Mouse (Mus musculus) R1 (cell line): ENCODE measurements around the gene Mtch1.

ENCODE experiments used
- DNase-seq: peaks from one replicate; pipeline ENCODE4 v3.0.0-alpha.2; 2018; ENCODE audit warnings: low read depth, low spot score

The Mtch1 gene

DNA sequence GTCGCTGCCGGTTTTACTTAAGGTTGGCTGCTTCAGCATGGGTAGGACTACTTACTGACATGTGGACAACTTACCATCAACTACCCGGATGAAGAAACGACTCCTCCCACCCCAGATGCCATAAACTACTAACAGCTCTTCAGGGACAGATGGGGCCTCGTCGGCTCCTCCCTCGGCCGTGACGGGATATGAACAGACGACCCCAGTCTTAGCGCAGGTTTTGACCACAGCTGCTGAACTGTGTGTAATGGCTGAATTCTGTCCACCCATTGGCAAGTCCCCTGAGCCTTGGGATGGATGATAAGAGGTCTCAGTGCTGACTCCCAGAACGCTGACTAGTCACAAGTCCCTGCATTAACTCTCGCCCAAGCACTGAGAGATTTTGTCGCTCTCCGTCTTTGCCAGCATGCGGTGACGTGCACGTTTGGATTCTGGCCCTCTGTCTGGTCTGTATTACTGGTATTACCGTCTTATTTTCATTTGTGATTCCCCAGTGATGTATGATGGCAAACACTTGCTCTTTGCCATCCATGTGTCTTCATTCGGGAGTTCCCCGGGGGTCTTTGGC lies 37.6 kb downstream of the Mtch1 start:
- DNase-seq: no peak

DNA sequence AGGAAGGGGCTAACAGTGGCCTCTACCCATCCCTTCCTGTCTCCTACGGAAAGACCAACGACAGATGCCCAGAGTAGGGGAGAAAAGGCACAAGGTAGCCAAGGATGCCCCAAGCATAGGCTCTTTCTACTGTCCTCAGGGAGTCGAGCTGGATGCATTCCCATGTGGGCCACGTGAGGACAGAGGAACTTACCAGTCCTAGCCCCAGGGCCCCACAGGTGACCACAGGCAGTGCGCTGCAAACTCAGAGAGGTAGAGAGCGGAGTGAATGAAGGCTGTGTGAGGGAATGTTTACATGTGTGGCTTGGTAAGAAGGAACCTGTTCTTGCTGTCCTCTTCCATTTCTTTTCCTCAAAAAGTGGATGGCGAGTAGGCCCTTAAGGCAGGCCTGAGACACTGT lies 41.9 kb downstream of the Mtch1 start:
- no peak for DNase-seq

DNA sequence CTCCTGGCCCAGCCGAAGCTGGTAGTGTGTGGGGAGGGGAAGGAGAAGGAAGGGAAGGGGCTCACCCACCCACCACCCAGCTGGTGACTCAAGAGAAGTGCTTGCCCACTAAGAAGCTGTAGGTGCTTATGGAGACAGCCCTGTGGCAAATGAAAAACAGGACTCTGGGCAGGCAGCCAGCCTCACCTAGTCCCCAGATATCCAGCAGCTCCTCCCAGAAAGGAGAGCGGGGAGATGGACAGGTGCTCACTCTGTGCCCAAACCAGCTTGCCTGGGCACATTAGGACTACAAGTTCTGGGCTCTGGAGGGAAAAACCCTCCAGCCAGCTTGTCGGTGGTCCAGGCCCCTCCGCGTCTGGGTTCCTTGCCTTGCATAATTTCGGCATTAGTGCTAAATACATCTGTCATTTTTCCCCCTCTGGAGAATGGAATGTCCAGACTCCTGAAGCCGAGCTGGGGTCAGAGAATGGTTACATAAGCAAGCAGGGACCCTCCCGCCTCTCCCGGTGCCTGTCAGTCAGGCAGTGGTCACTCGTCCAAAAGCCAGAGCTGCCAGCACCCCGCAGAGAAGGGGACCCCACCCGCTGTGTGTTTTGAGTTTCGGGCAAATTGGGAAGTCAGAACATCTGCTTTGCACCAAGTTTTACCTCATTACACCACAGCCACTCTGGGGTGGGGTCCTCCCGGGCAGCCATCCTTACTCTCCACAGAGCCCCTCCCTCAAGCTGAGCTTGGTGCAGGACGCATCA lies 42.5 kb downstream of the Mtch1 start:
- no peak for DNase-seq

DNA sequence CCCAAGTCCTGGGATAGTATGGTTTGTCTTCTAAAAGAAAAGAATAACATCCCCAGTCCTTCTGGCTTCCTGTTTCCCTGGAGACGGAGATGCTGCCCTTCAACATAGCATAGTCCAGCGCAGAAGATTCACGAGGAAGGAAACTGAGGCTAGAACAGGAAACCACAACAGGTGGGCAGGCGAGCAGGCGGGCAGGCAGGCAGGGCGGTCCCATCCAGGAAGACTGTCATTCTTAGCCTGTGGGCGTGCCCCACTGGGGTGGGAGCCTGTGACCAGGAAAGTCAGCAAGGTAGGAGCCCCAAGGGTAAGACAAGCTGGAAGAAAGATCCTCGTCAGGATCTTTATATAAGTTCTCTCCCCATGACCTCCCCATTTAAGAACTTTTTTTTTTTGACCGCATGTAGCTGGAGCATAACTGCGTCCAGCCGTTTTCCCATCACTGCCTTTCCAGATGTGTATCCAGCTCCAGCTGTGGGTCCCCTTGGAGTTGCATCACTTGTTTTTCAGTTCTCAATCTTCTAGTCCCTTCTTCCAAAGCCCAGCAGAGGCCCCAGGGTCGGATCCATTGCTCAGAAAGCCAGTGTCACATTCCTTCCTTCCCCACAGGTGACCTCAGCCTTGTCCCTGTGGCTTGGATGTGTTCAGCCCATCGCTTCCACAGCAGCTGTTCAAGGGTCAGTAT lies 43.2 kb downstream of the Mtch1 start:
- peak; percentile 36 for DNase-seq

DNA sequence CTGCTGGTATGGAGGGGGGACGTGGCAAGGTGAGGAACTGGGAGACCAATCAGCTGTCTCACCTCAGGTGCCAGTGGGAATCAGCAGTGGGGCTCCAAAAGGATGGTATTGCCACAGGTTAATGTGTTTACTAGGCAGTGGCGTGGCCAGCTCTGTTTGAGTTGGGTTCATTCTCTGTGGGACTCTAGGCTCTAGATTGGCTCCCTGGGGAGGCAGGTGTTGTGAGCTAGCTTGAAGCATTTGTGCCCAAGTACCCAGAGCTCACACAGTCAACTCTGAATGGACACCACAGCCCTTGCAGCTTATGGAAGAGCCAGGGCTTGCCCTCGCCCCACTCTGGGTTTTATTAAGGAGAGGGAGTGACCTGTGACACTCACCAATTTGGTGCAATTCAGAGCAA lies 43.9 kb downstream of the Mtch1 start:
- DNase-seq: no peak

DNA sequence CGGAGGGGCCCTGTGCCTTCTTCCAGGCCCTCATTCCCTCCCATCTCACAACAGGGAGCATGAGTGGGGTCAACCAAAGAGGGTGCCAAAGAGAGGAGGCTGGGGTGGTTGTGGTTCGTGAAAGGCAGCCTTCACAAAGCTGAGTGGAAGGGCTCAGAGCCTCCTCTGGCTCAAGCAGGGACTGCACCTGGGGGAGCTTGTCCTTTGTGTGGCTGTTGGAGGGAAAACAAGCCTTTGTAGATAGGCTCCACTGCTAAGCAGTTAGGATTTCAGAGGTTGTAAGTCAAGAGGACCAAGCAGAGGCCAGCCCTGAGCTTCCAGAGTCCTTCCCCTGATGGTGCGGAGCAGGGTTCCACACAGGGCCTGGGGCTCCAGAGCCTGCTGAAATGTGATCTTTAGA lies 44.6 kb downstream of the Mtch1 start:
- DNase-seq: peak; percentile 51

DNA sequence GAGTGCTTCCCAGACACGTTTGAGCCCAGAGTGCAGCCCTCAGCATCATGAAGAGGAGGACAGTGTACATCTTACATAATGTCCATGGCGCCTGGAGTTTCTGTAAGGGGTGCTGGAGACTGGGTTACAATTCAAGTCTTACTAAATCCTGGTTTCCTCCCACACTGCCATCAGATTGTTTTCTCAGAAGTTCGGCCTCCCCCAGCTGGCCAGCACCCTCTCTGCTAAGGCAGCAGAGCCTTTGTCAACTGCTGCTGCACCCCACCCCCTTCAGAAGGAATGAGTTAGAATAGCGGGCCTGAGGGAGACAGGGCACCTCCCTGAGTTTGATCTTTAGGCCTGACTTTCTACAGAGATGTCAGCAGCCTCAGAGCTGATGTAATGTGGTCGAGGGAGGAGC lies 45.6 kb downstream of the Mtch1 start:
- no peak for DNase-seq

DNA sequence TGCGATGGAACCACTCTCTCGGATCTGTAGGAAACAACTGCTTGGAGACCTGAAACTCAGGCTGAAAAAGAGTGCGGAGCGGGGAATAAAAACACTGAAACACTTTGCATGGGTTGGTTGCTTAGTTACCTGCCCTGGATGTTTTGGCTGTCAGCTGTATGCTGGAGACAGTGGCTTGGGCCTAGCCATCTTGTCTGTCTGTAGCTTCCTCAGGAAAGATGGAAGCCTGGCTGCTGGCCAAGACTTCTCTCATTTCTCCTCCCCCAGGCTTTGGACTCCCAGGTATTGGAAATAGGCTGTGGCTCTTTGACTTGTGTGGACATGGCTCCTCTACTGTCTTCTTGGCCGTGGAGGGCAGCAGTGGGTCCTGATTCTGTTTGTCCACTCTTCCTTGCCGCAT lies 46.3 kb downstream of the Mtch1 start:
- DNase-seq: no peak

DNA sequence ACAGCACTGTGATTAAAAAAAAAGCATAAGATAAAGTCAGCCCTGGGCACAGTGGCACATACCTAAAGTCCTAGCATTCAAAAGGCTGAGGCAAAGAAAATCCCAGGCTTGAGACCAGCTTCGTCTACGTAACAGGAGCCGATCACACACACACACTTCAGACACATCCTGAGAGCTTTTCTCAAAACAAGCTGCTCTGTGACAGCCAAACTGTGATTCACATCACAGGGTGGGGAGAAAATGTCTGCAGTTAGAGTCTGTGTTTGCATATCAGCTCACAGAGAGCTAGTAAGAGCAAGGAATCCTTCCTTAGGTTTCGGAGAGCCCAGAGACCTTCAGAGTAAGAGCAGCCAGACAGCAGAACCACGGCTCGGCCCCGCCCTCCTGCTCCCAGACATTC lies 46.8 kb downstream of the Mtch1 start:
- DNase-seq: no peak

DNA sequence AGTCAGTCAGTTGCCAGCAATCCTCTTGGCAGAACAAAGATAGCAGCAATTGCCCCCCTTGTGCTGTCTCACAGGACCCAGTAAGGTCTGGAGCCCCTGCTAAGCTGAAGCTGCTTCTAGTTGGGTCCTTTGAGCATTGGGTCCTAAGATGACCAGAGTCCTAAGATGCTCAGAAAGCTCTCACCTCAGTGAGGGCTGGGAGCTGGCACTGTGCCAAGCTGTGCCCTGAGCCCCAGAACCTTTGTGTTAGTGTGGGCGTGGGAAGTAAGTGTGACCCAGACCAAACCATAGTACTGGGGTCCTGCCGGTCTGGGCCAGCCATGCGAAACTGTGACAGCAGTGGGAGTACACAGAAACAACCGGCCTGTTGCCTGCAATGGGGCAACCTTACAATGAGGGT lies 48.5 kb downstream of the Mtch1 start:
- DNase-seq: no peak

DNA sequence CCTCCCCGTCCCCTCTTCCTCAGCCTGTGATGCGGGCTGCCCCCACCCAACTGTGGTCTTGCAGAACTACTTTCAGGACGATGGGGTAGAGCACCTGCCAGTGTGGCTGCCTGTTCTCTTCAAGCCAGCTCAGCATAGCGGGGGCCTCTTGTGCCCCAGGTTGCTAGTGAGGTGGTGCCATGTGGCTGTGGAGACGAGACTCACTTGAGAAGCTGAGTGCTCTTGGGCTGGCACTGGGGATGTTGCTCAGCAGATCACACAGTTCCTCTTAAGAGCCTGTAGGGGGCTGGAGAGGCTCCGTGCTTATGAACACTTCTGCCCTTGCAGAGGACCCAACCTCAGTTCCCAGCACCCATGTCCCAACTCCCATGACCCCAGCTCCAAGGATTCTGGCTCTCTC lies 49.9 kb downstream of the Mtch1 start:
- peak; percentile 80 for DNase-seq

DNA sequence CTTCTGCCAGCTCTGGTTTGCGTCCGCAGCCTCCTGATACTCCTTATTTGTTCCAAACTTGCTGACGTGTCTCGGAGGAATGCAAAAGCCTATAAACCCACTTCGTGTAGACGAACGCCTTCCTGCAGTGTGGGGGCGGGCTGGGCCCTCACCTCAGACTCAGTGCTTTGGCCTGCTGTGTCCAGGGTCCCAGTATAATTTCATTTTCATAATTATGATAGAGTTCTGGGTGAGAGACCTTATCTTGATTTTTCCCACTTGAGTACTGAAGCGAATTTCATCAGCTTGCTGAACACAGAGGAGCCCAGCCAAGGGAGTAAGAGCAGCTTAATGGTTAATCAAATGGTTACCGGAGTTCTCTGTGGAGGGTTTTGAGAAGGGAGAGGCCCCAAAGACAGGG lies 50.4 kb downstream of the Mtch1 start:
- DNase-seq: no peak

DNA sequence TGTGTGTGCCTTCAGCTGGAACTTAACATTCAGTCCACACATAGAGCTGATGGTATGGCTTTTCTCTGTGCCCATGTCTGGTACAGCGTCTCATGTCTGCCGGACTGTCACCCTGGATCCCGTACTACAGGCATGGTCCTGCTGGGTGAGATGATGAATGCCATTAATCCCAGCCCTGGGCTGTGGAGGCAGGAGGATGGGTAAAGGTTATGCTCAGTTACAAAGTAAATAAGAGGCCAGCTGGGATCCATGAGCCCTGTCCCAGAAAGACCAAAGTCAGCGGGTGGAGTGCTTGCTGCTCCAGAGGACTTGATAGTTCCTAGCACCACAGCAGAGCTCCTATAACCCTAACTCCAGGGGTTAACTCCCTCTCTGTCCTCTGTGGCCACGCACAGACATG lies 51.9 kb downstream of the Mtch1 start:
- no peak for DNase-seq

DNA sequence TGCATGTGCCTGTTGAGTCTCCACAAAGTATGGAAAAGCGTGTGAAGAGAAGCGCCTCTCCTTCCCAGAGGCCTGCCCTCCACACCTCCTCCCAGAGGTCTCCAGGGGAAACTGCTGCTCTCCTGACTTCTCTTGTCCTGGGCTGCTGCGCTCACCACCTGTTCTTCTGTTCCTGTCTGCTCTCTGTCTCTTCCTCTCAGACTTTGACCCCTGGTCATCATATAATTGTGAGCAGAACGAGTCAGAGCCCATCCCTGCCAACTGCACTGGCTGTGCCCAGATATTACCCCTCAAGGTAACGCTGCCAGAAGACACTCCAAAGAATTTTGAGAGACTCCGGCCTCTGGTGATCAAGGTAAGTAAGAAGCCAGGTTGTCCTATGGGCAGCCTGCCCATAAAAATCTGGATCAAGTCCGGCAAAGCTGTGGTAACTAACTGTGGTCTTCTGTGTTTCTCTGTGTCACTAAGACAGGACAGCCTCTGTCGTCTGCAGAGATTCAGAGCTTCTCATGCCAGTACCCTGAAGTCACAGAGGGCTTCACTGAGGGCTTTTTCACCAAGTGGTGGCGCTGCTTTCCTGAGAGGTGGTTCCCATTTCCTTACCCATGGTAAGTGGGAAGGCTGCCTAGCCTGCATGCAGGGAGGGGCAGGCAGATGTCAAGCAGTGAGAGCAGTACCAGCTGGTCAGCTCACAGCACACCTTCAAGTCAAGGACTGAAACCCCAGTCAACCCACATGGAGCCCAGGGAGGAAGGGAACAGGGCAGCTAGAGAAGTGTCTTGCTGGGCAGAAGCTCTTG lies 53.7 kb downstream of the Mtch1 start:
- no peak for DNase-seq

DNA sequence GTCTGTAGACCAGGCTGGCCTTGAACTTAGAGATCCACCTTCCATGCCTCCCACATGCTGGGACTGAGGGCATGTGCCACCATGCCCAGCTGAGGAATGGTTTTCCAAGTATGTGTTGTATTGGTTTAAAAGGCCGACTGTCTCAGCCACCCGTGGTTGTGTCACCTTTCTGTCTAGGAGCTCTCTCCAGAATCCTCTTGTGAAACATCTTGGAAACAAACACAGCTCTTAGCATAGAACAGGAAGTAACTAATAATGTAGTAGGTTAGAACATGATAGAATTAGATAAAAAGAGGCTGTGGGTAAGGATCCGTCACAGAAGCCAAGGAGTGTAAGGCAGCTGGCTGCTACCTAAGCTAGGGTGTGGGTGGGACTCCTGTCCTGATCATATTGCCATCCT lies 54.7 kb downstream of the Mtch1 start:
- no peak for DNase-seq

DNA sequence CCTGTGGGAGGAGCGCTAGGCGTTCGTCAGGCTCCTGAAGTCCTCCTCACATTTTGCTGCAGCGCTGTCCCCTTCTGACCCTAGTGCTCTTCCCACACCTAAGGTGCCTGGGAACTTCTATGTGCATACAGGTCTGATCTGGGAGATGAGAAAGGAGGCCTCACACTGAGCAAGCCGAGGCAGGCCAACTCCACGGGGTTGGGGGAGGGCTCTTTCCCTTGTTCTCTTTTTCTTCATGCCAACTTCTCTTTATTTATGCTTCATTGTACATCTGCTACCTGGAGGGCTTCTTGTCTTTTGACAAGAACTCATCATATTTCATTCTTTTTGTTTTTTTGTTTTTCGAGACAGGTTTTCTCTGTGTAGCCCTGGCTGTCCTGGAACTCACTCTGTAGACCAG lies 55.9 kb downstream of the Mtch1 start:
- DNase-seq: no peak

DNA sequence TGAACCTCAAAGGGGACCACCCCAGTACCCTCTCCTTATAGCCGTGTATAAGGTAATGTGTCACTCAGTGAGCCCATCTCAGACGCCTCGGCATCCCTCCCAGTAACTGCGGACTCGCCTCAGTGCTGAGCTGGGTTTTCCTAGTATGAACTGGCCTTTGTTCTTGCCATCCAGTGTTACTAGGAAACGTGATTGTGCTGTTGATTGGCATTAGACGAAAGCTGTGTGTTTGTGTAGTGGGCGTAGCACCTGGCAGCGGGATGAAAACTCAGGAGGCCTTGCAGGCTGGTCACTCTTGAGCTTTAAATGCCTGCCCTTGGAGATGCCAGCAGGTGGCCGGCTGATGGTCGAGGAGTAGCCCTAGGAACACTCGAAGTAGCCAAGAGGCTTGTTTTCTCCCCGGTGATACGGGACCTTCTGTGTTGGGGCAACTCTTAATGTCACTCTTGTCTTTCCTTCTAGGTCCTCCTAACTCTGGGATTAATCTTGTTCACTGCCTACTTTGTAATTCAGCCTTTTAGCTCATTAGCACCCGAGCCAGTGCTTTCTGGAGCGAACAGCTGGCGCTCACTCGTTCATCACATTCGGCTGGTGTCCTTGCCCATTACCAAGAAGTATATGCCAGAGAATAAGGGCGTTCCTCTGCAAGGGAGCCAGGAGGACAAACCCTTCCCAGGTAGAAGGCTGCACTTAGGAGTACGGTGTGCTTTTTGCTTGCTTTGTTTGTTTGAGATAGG lies 65.3 kb downstream of the Mtch1 start:
- DNase-seq: no peak
